Mouse (Mus musculus) urinary bladder, postnatal 25 days (tissue): ENCODE results near the gene Gm10999.
"Not testable (repeated sequence)": the region's sequence is repeated elsewhere in the genome, so short reads cannot be mapped to it uniquely, and the experiment has no call there.

Experiments used
- DNase-seq: peaks from one replicate; pipeline ENCODE4 v3.0.0; 2022; ENCODE audit warnings: low spot score

Gene Gm10999

DNA sequence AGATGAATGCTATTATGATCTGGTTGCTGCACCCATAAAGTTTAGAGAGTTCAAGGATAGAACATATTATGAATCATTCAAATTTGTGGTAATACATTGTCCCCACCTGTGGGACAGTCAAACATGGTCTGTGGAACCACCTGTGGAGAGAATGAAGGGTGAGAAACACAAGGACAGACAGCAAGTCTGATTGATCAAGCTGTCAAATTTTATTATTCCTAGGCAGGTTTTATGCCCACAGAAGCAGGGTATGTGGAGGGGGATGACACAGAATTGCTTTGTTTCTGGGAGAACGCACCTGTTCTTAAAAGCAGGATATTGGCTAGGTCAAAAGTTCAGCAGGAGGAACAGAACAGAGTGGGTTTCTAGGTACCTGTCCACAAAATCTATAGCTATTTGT is at the start of gene Gm10999:
TSS of gene Gm10999 (minus strand) at position 101 of the 400 bp plus-strand sequence.
- DNase-seq: no peak

GRCm38 (mm10) chr8:129133475-129133874 is 2.0 kb upstream of the Gm10999 start:
- no peak for DNase-seq

GRCm38 (mm10) chr8:129115761-129116160 is 15.7 kb downstream of the Gm10999 start:
- DNase-seq: not testable (repeated sequence)
